Mouse (Mus musculus) cerebellum, postnatal 14 days (tissue): ENCODE measurements around the gene Adamts1.
A peak's percentile ranks its signal among the peaks of the same experiment; 100 is the strongest.

ENCODE experiments used
- DNase-seq, 2 experiments: peaks; one replicate each; pipeline ENCODE4 v3.0.0; 2021; ENCODE audit warnings: mixed read lengths in 2 of 2

The Adamts1 gene

GRCm38 (mm10) chr16:85802954-85803353 lies at the start of gene Adamts1:
Adamts1 (minus strand) TSS chr16:85803113.
- peak; percentile 68 to 73 for DNase-seq

- DNase-seq, result no peak
These were observed 24.2 kb upstream of the Adamts1 start for GRCm38 (mm10) chr16:85827066-85827465.

- DNase-seq, result no peak
These were observed 19.5 kb upstream of the Adamts1 start for GRCm38 (mm10) chr16:85822330-85822916.

GRCm38 (mm10) chr16:85819808-85820458 lies 17.0 kb upstream of the Adamts1 start:
- peak in 1 of 2 experiments; percentile 26 for DNase-seq

GRCm38 (mm10) chr16:85814116-85814515 lies 11.2 kb upstream of the Adamts1 start:
- no peak for DNase-seq

GRCm38 (mm10) chr16:85807626-85808025 lies 4.7 kb upstream of the Adamts1 start:
- DNase-seq, result peak; percentile 78 to 82

GRCm38 (mm10) chr16:85807072-85807471 lies 4.2 kb upstream of the Adamts1 start:
- DNase-seq, result peak; percentile 80 to 85

- DNase-seq, result no peak
These were observed 2.7 kb upstream of the Adamts1 start for GRCm38 (mm10) chr16:85805581-85805980.

GRCm38 (mm10) chr16:85803613-85804551 lies 969 bp upstream of the Adamts1 start:
- peak; percentile 46 to 60 for DNase-seq

GRCm38 (mm10) chr16:85801971-85802811 lies 722 bp downstream of the Adamts1 start:
- peak; percentile 60 to 63 for DNase-seq

- peak; percentile 70 to 76 for DNase-seq
These were observed 1.7 kb downstream of the Adamts1 start for GRCm38 (mm10) chr16:85801252-85801651.

GRCm38 (mm10) chr16:85800691-85801090 lies 2.2 kb downstream of the Adamts1 start:
- DNase-seq, result peak; percentile 78 to 81

- DNase-seq, result no peak
These were observed 2.9 kb downstream of the Adamts1 start for GRCm38 (mm10) chr16:85799971-85800370.

- no peak for DNase-seq
These were observed 4.6 kb downstream of the Adamts1 start for GRCm38 (mm10) chr16:85798334-85798733.

- DNase-seq, result no peak
These were observed 5.8 kb downstream of the Adamts1 start for GRCm38 (mm10) chr16:85797161-85797560.

GRCm38 (mm10) chr16:85795731-85796130 lies 7.2 kb downstream of the Adamts1 start:
- no peak for DNase-seq

GRCm38 (mm10) chr16:85793166-85793830 lies 9.6 kb downstream of the Adamts1 start:
- no peak for DNase-seq

GRCm38 (mm10) chr16:85781076-85781475 lies 21.8 kb downstream of the Adamts1 start:
- DNase-seq, result no peak

GRCm38 (mm10) chr16:85779775-85780174 lies 23.1 kb downstream of the Adamts1 start:
- DNase-seq, result peak in 1 of 2 experiments; percentile 48

GRCm38 (mm10) chr16:85772272-85772671 lies 30.6 kb downstream of the Adamts1 start:
- DNase-seq, result peak in 1 of 2 experiments; percentile 38

GRCm38 (mm10) chr16:85767341-85767740 lies 35.6 kb downstream of the Adamts1 start:
- DNase-seq, result no peak

GRCm38 (mm10) chr16:85765697-85766096 lies 37.2 kb downstream of the Adamts1 start:
- DNase-seq, result no peak
